Mouse (Mus musculus) midbrain, embryonic 13.5 days (tissue): Measurements from ENCODE around the gene Prdm5. TPM values are rescaled to one million over a fixed set of nuclear protein-coding genes. Genes with fewer than 3 reads are reported as not detected.

Experiments
- ATAC-seq: fragments of 200-750 bp; cut with Nextera tagmentation; 2 replicates; pipeline ENCODE4 v1.8.0; 2017; ENCODE audit warnings: mild to moderate bottlenecking, moderate TSS enrichment, moderate library complexity
- H3K27ac ChIP-seq: fragments of 300-500 bp; sonication (generic); 2 replicates; pipeline ENCODE4 v1.5.1; 2015; ENCODE audit warnings: inconsistent platforms, mild to moderate bottlenecking, moderate library complexity
- H3K27me3 ChIP-seq: fragments of 300-500 bp; sonication (generic); 2 replicates; pipeline ENCODE4 v1.6.1; 2015; ENCODE audit warnings: mild to moderate bottlenecking, inconsistent platforms
- H3K36me3 ChIP-seq: fragments of 300-500 bp; sonication (generic); 2 replicates; pipeline ENCODE4 v1.6.1; 2015; ENCODE audit warnings: mild to moderate bottlenecking, inconsistent platforms
- H3K4me1 ChIP-seq: fragments of 300-500 bp; sonication (generic); replicated peaks from 2 replicates; pipeline ENCODE4 v1.6.1; 2015; ENCODE audit warnings: inconsistent platforms
- H3K4me2 ChIP-seq: fragments of 300-500 bp; sonication (generic); replicated peaks from 2 replicates; pipeline ENCODE4 v1.6.1; 2015; ENCODE audit warnings: moderate library complexity, mild to moderate bottlenecking, inconsistent platforms
- H3K4me3 ChIP-seq: fragments of 300-500 bp; sonication (generic); replicated peaks from 2 replicates; pipeline ENCODE4 v1.5.1; 2015; ENCODE audit warnings: mild to moderate bottlenecking, inconsistent platforms
- H3K9ac ChIP-seq: fragments of 300-500 bp; sonication (generic); replicated peaks from 2 replicates; pipeline ENCODE4 v1.6.1; 2015; ENCODE audit warnings: mild to moderate bottlenecking, inconsistent platforms
- H3K9me3 ChIP-seq: fragments of 300-500 bp; sonication (generic); 2 replicates; pipeline ENCODE4 v1.6.1; 2016; ENCODE audit warnings: mild to moderate bottlenecking, inconsistent platforms
- WGBS: fragments of 180-500 bp; shearing (Covaris S2); methylation state at CpG from one replicate; pipeline ENCODE4 v1.1.7; 2015; 5-methylcytosine and 5-hydroxymethylcytosine counted together
- polyA plus RNA-seq: library from polyadenylated mRNA; unstranded; fragments of >200 nt; fragmentation: Nextera tagmentation; extraction: Ambion mirVana; gene quantifications from 2 replicates; pipeline ENCODE4 v1.2.1, GENCODE M21; 2015

The Prdm5 gene
- 6.8 and 7.2 TPM in 2 replicates for polyA plus RNA-seq

DNA sequence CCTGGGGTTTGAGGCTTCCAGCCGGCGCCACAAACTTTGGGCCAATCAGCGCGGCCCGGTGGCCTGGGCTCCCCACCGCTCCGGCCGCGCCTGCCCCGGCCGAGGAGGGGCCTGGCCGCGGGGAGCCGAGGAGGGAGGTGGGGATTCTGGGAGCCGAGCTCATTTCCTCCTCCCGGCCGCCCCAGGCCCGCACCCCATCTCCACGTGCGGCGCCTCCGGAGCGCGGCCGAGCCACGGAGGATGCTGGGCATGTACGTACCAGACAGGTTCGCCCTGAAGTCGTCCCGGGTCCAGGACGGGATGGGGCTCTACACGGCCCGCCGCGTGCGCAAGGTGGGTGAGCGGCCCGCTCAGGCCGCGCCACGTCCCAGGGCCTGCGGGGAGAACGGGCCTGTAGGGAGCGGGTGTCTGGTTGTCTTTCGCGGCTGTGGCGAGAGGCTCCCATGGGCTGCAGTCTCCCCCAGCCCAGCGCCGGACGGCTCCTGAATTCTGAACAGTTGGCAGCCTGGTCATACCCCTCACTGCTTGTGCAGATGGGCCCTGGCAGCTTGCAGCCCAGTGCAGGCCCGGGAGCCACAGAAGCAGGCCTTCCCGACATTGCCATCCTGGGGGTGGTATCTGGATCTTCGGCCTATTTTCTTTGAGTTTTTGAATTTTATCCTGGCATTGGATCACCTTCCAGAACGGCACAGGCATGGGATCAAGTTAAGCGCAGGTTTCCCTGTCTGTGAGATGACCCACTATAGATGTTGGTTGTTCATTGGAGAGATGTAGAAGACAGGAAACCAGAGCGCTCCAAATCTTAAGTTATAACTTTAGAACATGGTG is at the start of gene Prdm5:
Gene Prdm5 (plus strand): TSS at position 128 of the 828 bp plus-strand sequence.
- ATAC-seq, result peak; percentile 96
- no peaks in the 10 kb centered on the region for H3K27me3 ChIP-seq
- no peaks in the 10 kb centered on the region for H3K36me3 ChIP-seq
- 4% methylated on average over 52 of the region's 56 CpGs for WGBS
- no peaks in the 10 kb centered on the region for H3K9me3 ChIP-seq
- peak within 1 kb of the TSS; percentile 89 for H3K4me2 ChIP-seq
- H3K27ac ChIP-seq, result no peak within 1 kb of the TSS
- peak within 1 kb of the TSS; percentile 80 for H3K9ac ChIP-seq
- peaks cover 11% of the 10 kb centered on the region for H3K4me1 ChIP-seq
- peak within 1 kb of the TSS; percentile 59 for H3K4me3 ChIP-seq

DNA sequence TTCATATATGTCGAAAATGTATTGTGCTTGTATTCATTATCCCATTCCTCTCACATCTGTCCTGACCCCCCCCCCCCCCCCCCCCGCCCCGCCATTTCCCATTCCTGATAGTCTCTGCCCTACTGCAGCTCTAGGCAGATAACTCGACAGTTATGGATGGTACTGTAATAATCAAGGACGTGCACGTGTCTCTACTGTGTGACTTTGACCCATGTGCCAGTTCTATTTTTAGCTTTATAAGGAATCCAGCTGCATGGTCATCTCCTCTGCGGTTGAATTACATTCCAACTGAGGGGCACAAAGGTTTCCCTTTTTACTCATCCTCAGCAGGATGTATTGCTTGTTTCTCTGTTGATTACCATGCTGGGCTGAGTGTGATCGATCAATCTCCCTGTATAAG is 39.3 kb upstream of the Prdm5 start:
- 79% methylated on average over 6 of the region's 8 CpGs for WGBS
- no peak for ATAC-seq
- 0 out of 2 replicates have a peak, but pooled peaks cover 3% of the 10 kb centered on the region for H3K4me1 ChIP-seq

DNA sequence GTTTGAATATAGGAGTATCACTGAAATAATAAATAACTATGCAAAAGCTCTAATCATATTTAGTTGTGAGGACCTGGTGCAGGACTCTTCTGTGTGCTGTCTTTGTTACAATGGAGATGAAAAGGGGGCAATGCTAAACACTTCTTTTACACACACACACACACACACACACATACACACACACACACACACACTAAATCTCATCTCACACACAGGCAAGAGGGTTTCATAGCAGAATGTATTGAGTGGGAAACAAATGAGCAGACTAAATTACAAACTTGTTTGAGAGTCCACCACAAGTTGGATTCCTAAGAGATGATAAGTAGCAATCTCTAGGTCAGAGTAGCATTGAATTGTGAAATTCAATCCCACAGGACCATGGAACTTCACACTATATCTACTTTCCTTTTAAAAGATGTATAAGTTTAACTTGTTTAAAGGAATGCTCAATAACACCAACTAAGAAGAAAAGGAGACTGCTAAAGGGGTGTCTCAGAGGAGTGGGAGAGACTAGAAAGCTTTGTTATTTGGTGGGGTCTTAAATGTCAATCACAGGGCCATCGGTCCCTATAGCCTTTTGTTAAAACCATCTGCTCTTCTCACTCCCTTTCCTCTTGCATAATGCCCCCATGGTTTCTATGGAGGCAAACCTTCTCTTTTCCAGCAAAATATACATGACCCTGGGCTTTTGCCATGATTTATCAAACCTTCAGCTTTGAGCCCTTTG is 35.5 kb upstream of the Prdm5 start:
- H3K4me1 ChIP-seq, result 0 out of 2 replicates have a peak, but pooled peaks cover 3% of the 10 kb centered on the region
- no peaks in the 10 kb centered on the region for H3K9me3 ChIP-seq
- no peak overlapping the region for H3K9ac ChIP-seq
- H3K4me2 ChIP-seq, result no peak overlapping the region
- no peak overlapping the region for H3K4me3 ChIP-seq
- 4% methylated on average over 1 of the region's 1 CpGs for WGBS
- no peaks in the 10 kb centered on the region for H3K36me3 ChIP-seq
- no peak for ATAC-seq
- H3K27me3 ChIP-seq, result no peaks in the 10 kb centered on the region
- no peak overlapping the region for H3K27ac ChIP-seq

More for the DNA sequence above, 39.3 kb upstream of the Prdm5 start:
- H3K27ac ChIP-seq, result no peak overlapping the region
- H3K9me3 ChIP-seq, result no peaks in the 10 kb centered on the region
- no peak overlapping the region for H3K4me2 ChIP-seq
- H3K36me3 ChIP-seq, result no peaks in the 10 kb centered on the region
- no peak overlapping the region for H3K4me3 ChIP-seq
- H3K27me3 ChIP-seq, result no peaks in the 10 kb centered on the region
- H3K9ac ChIP-seq, result no peak overlapping the region

DNA sequence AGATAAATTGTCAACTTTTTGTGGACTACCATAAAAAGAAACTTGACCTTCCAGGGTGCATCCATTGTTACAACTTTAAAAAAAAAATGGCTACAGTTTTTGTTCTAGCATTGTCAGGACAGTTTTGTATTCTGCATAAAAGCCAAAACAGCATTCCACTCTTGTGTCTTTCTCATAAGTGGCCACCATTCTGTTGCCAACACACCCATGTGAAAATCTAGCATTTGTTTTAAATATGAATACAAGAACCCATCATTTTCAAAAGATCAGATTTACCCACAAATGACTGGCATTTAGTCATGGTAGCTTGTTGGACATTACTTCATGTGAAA is 35.0 kb upstream of the Prdm5 start:
- Histone ChIP-seq H3K27ac (no peak overlapping the region), H3K4me1 (0 out of 2 replicates have a peak, but pooled peaks cover 3% of the 10 kb centered on the region)
- ATAC-seq, result no peak

DNA sequence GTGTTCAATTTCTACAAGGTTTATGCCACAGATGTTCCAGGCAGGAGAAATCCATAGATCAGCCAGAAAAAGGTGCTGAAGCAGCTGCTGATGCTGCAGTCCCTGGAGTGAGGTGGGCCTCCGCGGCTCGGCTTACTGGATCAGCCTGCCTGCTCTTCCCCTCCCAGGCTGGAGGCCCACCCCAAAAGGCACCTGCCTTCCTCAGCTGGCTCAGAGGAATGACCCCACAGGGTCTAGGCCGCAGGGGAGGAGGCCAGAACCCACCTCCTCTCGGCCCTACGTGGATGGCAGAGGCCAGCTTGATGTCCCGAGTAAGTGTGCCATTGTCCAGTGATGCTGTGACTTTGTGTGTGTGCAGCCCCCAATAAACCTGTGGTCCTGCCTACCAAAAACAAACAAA is 20.6 kb upstream of the Prdm5 start:
- no peak overlapping the region for H3K4me3 ChIP-seq
- H3K27me3 ChIP-seq, result no peaks in the 10 kb centered on the region
- no peak overlapping the region for H3K4me2 ChIP-seq
- H3K4me1 ChIP-seq, result no peaks in the 10 kb centered on the region
- H3K27ac ChIP-seq, result no peak overlapping the region
- WGBS, result 37% methylated on average over 7 of the region's 7 CpGs
- H3K9me3 ChIP-seq, result no peaks in the 10 kb centered on the region
- H3K36me3 ChIP-seq, result no peaks in the 10 kb centered on the region
- no peak overlapping the region for H3K9ac ChIP-seq
- no peak for ATAC-seq

More for the DNA sequence above, 35.0 kb upstream of the Prdm5 start:
- no peaks in the 10 kb centered on the region for H3K36me3 ChIP-seq
- no peak overlapping the region for H3K9ac ChIP-seq
- H3K4me3 ChIP-seq, result no peak overlapping the region
- H3K4me2 ChIP-seq, result no peak overlapping the region
- no peaks in the 10 kb centered on the region for H3K27me3 ChIP-seq
- H3K9me3 ChIP-seq, result no peaks in the 10 kb centered on the region

GRCm38 (mm10) chr6:65759174-65759573 is 19.6 kb upstream of the Prdm5 start:
- 90% methylated on average over 5 of the region's 5 CpGs for WGBS
- ATAC-seq, result no peak
- no peaks in the 10 kb centered on the region for H3K27me3 ChIP-seq

DNA sequence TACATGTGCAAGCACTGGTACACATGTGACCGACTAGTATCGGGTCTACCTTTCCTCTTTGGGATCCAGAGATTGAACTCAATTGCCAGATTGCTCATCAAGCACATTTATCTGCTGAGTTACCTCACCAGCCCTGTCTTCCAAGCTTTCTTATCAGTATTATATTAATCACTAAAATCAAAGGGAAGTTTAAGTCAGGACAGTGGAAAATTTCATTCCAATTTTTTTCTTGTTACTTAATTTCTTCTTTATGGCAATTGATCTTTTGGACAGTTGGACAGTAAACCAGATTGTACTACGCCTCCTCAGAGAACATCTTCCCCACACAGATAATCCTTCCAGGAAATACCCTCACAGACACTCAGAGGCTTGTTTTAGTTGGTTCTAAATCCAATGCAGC is 18.7 kb upstream of the Prdm5 start:
- Histone ChIP-seq H3K27ac (no peak overlapping the region), H3K4me2 (no peak overlapping the region), H3K36me3 (no peaks in the 10 kb centered on the region), H3K9ac (no peak overlapping the region), H3K9me3 (no peaks in the 10 kb centered on the region), H3K4me1 (peaks cover 2% of the 10 kb centered on the region; the same call in 1 of the 2 replicates), H3K27me3 (no peaks in the 10 kb centered on the region), H3K4me3 (no peak overlapping the region)
- ATAC-seq, result no peak
- 91% methylated on average over 3 of the region's 3 CpGs for WGBS

More at GRCm38 (mm10) chr6:65759174-65759573, 19.6 kb upstream of the Prdm5 start:
- Histone ChIP-seq H3K4me1 (no peaks in the 10 kb centered on the region), H3K4me3 (no peak overlapping the region), H3K4me2 (no peak overlapping the region), H3K27ac (no peak overlapping the region), H3K9ac (no peak overlapping the region), H3K9me3 (no peaks in the 10 kb centered on the region), H3K36me3 (no peaks in the 10 kb centered on the region)

- Histone ChIP-seq H3K9me3 (no peaks in the 10 kb centered on the region), H3K27ac (no peak overlapping the region), H3K9ac (no peak overlapping the region), H3K4me1 (peaks cover 5% of the 10 kb centered on the region; the same call in 1 of the 2 replicates), H3K4me2 (no peak overlapping the region), H3K27me3 (no peaks in the 10 kb centered on the region), H3K36me3 (no peaks in the 10 kb centered on the region), H3K4me3 (no peak overlapping the region)
- 85% methylated on average over 2 of the region's 2 CpGs for WGBS
- no peak for ATAC-seq
These were observed 14.3 kb upstream of the Prdm5 start for GRCm38 (mm10) chr6:65764459-65764858.

- H3K27ac ChIP-seq, result no peak overlapping the region
- 13% methylated on average over 8 of the region's 8 CpGs for WGBS
- H3K4me2 ChIP-seq, result 0 out of 2 replicates have a peak overlapping the region, but pooled peaks have one; percentile 15
These were observed 13.7 kb upstream of the Prdm5 start for GRCm38 (mm10) chr6:65765057-65765456.

DNA sequence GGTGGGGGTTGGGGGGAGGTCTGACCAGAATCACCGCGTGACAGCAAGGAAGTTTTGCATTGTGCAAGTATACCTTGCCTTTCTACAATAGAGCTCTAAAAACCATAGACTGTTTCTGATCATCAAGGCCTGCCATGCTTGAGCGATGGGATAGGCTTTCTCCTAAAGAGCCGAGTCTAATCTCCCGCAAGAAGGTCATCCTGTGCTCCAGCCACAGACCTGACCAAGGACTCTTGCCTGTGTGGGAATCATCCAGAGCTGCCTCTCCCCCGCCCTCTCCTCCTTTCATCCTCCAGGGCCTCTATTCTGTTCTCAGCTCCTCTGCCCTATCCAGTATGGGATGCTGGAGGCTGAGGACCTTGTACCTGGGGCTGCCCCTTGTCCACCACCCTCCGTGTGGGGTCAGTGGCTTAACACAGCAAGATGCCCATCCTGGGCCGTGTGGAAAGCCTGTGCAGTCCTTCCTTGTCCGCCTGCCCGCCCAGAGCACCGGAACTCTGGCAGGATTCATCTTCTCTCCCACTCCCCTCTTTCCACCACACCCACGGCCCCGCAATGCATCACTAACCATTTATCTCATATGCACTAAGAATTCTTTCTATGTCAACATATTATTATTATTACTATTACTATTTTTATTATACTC is 12.9 kb upstream of the Prdm5 start:
- 84% methylated on average over 13 of the region's 13 CpGs for WGBS
- peak; percentile 56; the same call in 1 of the 2 replicates for ATAC-seq

More at GRCm38 (mm10) chr6:65765057-65765456, 13.7 kb upstream of the Prdm5 start:
- Histone ChIP-seq H3K27me3 (no peaks in the 10 kb centered on the region), H3K9me3 (no peaks in the 10 kb centered on the region), H3K36me3 (no peaks in the 10 kb centered on the region), H3K9ac (no peak overlapping the region), H3K4me3 (no peak overlapping the region), H3K4me1 (peaks cover 5% of the 10 kb centered on the region; the same call in 1 of the 2 replicates)
- ATAC-seq, result peak; percentile 48; the same call in 1 of the 2 replicates

DNA sequence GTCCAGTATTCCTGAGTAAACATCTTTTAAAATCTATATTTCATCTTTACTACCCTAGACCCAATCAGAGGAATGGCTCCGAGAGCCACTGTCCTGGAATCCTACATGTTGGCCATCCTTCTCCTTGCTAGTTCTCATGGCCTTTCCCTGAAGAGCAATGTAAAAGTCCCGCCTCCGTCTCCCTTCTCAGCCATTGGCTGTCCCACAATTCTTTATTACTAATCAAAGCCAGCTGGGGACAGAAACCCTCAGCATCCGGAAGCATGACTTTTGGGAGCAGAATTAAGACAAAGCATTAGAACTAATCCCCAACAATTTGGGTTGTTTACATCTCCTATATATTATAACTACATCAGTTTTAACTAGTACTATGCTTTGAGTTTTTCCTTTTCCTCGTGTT is 10.9 kb upstream of the Prdm5 start:
- no peaks in the 10 kb centered on the region for H3K27me3 ChIP-seq
- H3K36me3 ChIP-seq, result no peaks in the 10 kb centered on the region
- H3K27ac ChIP-seq, result no peak overlapping the region
- no peaks in the 10 kb centered on the region for H3K9me3 ChIP-seq
- no peak overlapping the region for H3K4me2 ChIP-seq
- H3K4me3 ChIP-seq, result no peak overlapping the region
- no peak for ATAC-seq
- H3K4me1 ChIP-seq, result peaks cover 5% of the 10 kb centered on the region; the same call in 1 of the 2 replicates
- H3K9ac ChIP-seq, result no peak overlapping the region
- 85% methylated on average over 5 of the region's 5 CpGs for WGBS

More for the DNA sequence above, 12.9 kb upstream of the Prdm5 start:
- Histone ChIP-seq H3K4me1 (peaks cover 5% of the 10 kb centered on the region; the same call in 1 of the 2 replicates), H3K9me3 (no peaks in the 10 kb centered on the region), H3K27me3 (no peaks in the 10 kb centered on the region), H3K36me3 (no peaks in the 10 kb centered on the region), H3K27ac (no peak overlapping the region), H3K4me3 (no peak overlapping the region), H3K4me2 (no peak overlapping the region), H3K9ac (no peak overlapping the region)
